Mouse (Mus musculus) adrenal gland, postnatal 14 days (tissue): ENCODE measurements at regions not wholly inside any gene's neighbourhood (a gene's known extent, or its start where the extent isn't known, plus 50 kb on each side); places are given as distances from the start of the nearest gene placed in this dataset.

ENCODE experiments used
- DNase-seq: peaks from one replicate; pipeline ENCODE4 v3.0.0; 2021; ENCODE audit warnings: mixed read lengths

- DNase-seq = no peak
These were observed 90.3 kb downstream of the Brms1l start for GRCm38 (mm10) chr12:55926276-55926973.
